Mouse (Mus musculus): Measurements from ENCODE around the gene Zfp40.
"Not testable (repeated sequence)": the region's sequence is repeated elsewhere in the genome, so short reads cannot be mapped to it uniquely, and the experiment has no call there.

GRCm38 (mm10) chr17:23199856-23200255 lies 6.8 kb upstream of the Zfp40 start:
- TF ChIP-seq CTCF (IDR thresholded peaks at IDR 0.05; ENCODE audit: control insufficient read depth, insufficient read depth, insufficient read length); USF1 (IDR thresholded peaks at IDR 0.05; ENCODE audit: low read depth); MYOG (IDR thresholded peaks at IDR 0.05; ENCODE audit: control insufficient read depth, extremely low read depth, insufficient read length): not testable (repeated sequence)
